Mouse (Mus musculus) pancreas, adult 10 weeks (tissue): ENCODE results near the gene Lgr4. TPM values are rescaled to one million over a fixed set of nuclear protein-coding genes. Genes with fewer than 3 reads are reported as not detected.

ENCODE experiments used
- polyA plus RNA-seq: library from polyadenylated mRNA; stranded (reverse); fragments of 350-450 nt; fragmentation: Illumina TruSeq; extraction: RNeasy Lipid Tissue Mini Kit (QIAGEN cat#74804); gene quantifications from one replicate; pipeline ENCODE4 v1.2.3, GENCODE M21; 2015; ENCODE audit warnings: low read depth, low replicate concordance; ENCODE audit not compliant: insufficient read depth

Lgr4 gene
- 4.1 TPM for polyA plus RNA-seq

GRCm38 (mm10) chr2:109917496-109918413 lies at the start of gene Lgr4:
TSS of gene Lgr4 (plus strand) at chr2:109917647.

DNA sequence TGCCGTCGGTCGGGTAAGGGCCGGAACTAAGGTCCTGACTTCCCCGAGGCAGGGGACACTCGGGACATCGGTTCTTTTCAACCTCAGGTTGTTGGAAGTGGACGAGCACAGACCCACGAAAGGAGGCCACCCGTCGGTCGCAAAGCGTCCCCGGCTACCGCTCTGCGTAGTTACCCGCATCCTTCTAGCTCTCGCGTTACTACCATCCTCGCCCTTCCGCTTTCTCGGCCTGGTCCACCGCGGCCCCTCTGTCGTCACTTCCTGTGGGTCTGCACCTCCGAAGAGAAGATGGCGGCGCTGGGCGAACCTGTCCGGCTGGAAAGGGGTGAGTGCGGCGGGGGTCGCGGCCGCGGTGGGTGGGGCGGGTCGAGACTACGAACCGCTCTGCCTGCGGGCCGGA lies 26.9 kb upstream of the Lgr4 start, which contains the start of gene Lin7c:
Gene Lin7c (plus strand): TSS at position 257 of the 400 bp plus-strand sequence.

DNA sequence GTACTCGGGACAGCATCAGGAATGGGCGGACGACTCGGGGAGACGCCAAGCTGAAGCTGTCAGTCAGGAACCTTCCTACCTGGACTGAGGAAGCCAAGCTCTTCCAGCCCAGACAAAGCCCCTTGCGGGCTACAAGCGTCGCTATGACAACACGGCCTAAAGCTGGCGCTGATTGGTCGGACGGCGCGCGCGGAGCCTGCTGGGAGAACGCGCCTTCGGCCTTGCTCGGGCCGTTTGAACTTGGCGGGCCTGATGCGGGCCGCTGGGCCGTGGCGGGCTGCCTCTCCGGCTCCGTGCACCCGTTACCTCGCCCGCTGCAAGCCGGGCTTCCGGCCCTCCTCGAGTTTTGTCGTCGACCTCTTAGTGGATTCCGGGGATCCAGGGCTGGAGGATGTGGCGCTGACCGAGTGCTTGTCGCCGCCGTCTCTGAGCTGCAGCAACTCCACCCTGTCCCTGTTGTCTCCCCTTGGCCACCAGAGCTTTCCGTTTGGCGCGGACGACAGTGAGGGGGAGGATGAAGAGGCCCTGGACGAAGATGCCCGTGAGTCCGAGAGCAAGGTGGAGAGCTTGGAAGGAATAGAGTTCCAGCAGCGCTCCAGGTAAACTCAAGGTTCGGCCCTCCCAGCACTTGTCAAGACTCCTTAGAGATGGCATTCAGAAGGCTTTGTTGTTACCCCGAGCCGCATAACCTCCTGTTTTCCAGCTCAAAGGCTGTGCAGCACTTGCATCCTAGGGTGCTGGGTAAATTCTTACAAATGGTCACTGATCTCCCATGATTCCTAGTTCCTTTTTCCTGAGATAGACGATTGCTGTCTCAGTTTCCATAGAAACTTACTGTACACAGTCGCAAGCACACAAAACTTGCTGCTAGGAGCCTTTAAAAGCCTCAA lies 100.4 kb downstream of the Lgr4 start, which contains the start of gene Ccdc34:
Gene Ccdc34 (plus strand): TSS at position 202 of the 890 bp plus-strand sequence.

Other genes starting within 250 kb of the Lgr4 start
- gene Bdnf, start 242.9 kb upstream of the Lgr4 start, polyA plus RNA-seq, result not detected
- 9.8 TPM for gene Lin7c, start 26.8 kb upstream of the Lgr4 start, polyA plus RNA-seq
- gene Ccdc34, start 100.2 kb downstream of the Lgr4 start, polyA plus RNA-seq, result 2.8 TPM